Mouse (Mus musculus) spleen, postnatal 4 days (tissue): ENCODE results near the gene Mcl1.
"Not testable (repeated sequence)": the region's sequence is repeated elsewhere in the genome, so short reads cannot be mapped to it uniquely, and the experiment has no call there.

Experiments
- DNase-seq, 2 experiments: peaks; one replicate each; pipeline ENCODE4 v3.0.0; 2022; ENCODE audit warnings: low spot score in 2 of 2

Mcl1 gene

DNA sequence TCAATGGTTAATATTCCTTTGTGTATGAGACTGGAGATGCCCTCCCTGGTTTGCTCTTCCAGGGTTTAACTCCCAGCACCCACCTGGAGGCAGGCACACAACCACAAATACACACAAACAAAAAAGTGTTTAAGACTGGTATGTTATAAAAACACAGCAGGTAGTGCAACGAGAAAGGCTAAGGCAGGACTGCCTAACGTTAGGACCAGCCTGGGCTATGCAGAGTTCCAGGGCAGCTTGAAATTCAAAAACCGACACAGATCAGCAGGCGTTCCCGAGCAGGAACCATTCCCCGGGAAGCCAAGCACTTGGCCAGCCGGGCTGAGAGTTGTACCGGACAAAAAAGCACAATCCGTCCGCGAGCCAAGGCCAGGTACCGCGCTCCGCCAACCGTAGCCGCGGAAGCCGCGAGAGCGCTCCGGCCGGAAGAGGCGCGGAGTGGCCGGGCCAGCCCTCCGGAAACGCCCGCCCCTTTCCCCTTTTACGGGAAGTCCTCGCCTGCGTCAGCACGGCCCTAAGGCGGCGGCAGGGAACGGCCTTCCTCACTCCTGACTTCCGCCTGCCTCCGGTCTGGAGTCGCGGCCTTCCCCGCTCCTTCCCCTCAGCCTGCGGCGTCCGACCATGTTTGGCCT, at the start of gene Mcl1:
Gene Mcl1, plus strand, starts transcription at position 553 of the 632 bp plus-strand sequence.
- DNase-seq = peak; percentile 94 to 98

DNA sequence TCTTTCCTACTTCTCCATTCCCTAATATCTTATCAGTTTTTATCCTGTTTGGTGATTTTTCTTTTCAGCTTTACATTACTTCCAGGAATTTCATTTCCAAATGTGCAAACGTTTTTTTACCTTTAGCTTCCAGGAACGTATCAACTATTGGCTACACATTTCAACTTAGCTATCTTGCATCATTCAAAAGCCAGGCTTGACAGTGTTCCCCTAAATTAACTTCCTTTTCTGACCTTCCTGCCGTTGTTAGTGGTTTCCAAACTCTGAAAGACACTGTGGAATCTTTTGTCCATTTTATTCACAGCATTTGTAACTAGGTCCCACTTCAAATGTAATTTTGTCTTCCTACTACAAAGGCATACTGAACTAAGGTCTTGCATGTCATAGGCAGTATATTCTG, 49.4 kb upstream of the Mcl1 start:
- DNase-seq = no peak

DNA sequence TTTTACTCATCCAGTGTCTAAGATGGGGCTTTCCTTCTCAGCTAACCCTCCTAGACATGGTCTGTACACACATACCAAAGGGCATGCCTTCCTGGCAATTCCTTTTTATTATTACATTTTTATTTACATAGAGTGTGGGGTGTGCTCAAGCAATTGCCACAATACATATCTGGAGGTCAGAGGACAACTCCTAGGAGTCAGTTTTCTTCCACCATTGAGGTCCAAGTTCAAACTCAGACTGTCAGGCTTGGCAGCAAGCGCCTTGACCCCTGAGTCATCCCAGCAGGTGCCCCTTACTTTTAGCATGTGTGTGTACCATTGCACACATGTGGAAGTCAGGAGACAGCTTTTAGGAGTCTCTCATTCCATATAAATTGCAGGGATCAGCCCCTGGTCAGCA, 44.6 kb upstream of the Mcl1 start:
- no peak for DNase-seq

GRCm38 (mm10) chr3:95618511-95618910, 40.1 kb upstream of the Mcl1 start:
- no peak for DNase-seq

DNA sequence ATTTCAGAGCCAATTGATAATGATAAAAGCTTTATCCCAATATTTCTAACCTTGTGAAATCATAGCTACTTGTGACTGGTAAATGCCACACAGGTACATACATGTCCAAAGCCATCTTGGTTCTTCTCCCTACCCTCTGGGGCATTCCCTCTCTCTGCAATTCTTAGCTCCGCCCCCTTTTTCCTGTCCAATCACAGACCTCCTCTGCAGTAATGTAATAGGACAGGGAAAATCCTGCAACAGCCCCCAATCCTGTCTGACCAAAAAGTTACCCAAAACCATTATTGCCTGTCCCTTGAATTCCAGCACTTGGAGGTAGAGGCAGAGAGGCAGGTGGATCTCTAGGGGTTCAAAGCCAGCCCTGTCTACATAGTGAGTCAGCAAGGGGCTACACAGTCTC, 37.3 kb upstream of the Mcl1 start:
- DNase-seq = no peak

GRCm38 (mm10) chr3:95622421-95622820, 36.2 kb upstream of the Mcl1 start:
- not testable (repeated sequence) for DNase-seq

GRCm38 (mm10) chr3:95623551-95623950, 35.0 kb upstream of the Mcl1 start:
- no peak for DNase-seq

DNA sequence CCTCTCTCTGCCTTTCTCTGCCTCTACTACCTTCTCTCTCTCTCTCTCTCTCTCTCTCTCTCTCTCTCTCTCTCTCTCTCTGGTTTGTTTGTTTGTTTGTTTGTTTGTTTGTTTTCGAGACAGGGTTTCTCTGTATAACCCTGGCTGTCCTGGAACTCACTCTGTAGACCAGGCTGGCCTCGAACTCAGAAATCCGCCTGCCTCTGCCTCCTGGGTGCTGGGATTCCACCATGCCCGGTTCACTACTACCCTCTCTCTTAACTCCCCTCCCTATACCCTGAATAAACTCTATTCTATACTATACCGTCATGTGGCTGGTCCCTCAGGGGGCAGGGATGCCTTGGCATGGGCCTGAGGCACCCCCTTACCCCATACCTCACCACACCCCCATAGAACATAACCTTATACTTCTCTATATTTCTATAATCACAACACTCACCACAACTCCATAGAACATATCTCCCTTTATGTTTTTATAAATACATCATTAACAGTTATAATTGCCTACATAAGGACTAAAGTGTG, 34.5 kb upstream of the Mcl1 start:
- DNase-seq = not testable (repeated sequence)

DNA sequence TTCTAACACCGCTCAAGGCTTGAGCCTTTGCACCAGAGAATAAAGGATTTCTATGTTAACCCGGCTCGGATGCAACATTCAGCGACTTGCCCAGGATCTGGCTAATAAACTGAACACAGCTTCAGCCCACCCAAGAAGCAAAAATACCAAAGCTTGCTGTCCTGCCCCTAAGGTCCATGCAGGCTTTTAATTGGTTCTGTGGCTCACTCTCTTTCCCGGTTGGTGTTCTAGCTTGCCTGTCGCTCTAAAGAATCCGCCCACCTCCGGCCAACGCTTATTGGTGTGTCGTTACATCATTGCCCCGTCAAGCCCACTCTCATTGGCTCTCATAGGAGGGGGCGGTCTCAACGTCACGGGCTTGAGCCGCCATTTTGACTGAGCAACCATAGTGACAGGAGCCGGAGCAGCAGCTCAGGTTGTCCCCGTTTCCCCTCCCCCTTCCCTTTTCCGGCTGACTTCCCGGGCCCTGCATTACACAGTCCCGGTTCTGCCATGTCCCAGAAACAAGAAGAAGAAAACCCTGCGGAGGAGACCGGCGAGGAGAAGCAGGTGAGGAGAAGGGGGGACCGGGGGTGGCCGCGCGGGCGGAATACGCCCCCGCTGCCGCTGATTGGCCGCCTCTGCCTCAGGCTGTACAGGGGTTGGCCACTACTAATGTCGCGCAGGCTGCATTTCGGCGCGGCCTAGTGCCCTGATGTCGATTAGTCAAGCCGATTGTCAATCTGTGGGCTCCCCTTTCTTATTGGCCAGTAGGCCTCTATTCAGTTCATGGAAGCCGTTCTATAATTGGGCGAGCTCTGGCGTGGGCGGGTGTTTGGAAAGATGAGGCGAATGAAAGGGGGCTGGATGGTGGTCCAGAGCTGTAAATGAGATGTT, 33.7 kb upstream of the Mcl1 start, which contains the start of gene Ensa:
Gene Ensa, plus strand, starts transcription at position 366 of the 876 bp plus-strand sequence.
- peak; percentile 96 for DNase-seq

DNA sequence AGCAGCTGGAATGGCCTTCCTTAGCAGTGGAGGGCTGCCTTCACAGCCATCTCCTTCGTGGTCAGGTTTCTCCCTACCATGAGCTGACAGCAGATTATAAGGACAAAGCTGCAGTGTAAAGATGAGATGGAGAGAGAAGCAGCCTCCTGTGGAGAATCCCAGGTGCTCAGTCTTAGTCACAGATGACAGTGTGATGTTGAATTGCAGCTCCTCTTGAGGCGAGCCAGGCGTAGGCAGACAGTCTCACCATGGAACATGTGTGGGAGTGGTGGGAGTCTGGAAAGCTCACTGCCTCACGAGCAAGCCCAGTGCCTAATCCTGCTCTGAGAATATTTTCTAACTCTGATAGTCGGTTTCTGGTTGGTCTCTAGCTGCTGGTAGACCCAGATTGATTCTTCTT, 30.8 kb upstream of the Mcl1 start:
- DNase-seq = no peak

- no peak for DNase-seq
Measured at GRCm38 (mm10) chr3:95629755-95630154, 28.8 kb upstream of the Mcl1 start.

DNA sequence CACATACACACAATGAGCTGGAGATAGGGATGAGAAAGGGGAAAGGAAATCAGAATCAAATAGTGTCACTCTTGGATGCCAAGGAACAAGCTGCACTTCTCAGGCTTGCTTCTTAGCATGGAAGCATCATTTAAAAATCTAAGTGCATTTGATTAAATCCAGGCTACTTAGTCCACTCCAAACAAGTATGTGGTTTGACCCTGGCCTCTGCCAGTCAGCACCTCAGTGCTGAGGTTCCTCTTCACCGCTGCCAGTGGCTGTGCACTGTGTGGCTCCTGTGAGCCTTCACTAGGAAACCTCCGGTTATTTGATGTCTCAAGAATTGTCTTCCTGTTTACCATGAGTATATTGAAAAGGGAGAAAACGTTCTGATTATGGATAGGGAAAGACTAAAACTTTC, 27.7 kb upstream of the Mcl1 start:
- DNase-seq = no peak

- no peak for DNase-seq
Measured at GRCm38 (mm10) chr3:95631304-95631703, 27.3 kb upstream of the Mcl1 start.

GRCm38 (mm10) chr3:95632648-95633588, 25.7 kb upstream of the Mcl1 start:
- DNase-seq = no peak

DNA sequence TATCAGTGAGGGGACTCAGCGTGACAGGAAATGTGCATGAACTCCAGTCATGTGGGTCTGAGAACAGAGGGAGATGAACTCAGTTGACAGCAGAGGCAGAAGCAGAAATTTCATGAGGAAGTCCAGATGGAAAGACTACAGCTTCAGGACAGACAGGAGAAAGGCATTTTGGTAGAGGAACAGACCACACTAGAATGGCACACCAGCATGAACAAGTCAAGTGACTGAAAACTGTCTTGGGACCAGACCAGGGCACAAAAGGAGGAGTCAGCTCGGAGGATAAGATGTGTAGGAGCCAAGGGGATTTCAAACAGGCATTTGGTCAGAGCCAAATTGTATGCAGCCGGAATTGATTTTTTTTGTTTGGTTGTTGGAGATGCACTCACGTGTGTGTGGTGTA, 23.0 kb upstream of the Mcl1 start:
- no peak for DNase-seq

GRCm38 (mm10) chr3:95636072-95636471, 22.5 kb upstream of the Mcl1 start:
- DNase-seq = no peak

- DNase-seq = no peak
Measured at GRCm38 (mm10) chr3:95639694-95640093, 18.9 kb upstream of the Mcl1 start.

DNA sequence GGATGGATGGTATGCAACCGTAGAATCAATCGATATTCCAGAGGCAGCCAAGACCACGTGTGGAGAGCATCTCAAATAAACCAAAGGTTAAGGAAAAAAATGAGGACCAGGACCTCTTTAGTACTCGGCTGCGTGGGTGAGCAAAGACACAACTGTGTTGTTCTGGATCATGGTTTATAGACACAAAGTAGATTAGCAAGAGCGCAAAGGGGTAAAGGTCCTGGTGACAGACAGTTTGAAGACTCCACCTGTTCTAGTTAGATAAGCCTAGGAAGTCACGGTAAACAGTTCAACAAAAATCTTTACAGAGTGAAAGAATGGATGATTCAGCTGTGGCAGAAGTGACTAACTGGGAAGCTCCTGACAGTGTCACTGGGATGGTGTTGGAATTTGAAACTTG, 15.5 kb upstream of the Mcl1 start:
- DNase-seq = no peak

- DNase-seq = peak; percentile 74 to 84
Measured at GRCm38 (mm10) chr3:95645313-95646235, 13.0 kb upstream of the Mcl1 start.

- no peak for DNase-seq
Measured at GRCm38 (mm10) chr3:95648016-95648415, 10.6 kb upstream of the Mcl1 start.
